In the genomic region with DNA sequence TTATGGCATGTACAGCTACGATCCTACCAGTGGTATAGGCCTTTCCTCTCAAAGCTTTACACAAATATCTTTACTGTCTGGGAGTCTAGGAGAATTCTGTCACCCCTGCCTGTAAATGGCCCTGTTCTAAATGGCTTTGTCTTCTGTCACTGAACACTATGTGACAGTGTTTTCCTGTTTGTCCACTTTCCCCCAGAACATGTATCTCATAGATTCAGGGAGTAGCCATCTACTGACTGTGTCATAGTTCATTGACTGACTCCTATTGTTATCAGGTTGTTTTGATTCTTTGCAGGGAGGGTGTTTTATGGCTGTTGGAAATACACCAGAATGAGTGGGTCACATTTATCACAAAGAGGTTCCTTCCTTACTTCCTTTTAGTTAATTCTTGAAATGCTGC, we compare ENCODE assay signal across 24 mouse cellular contexts. TPM values are rescaled to one million over a fixed set of nuclear protein-coding genes. Genes with fewer than 3 reads are reported as not detected.
DNase-seq lines count a peak whose midpoint lies in the region; ATAC-seq and TF ChIP-seq lines count a peak whose summit lies in the region.
"Had no signal": no experiment of that assay in that cellular context is flagged by ENCODE, and none has a peak within 500 bp of the region (broad histone marks: within the 10 kb centered on the region; RNA-seq: fewer than 3 reads in every experiment).

No protein-coding gene starts in this region.

- H3K27me3 ChIP-seq in heart, embryonic 10.5 days (ENCODE audit: insufficient read depth, poor library complexity, severe bottlenecking): no peaks in the 10 kb centered on the region
- H3K27me3 ChIP-seq in midbrain, embryonic 11.5 days (ENCODE audit: control insufficient read depth, insufficient read depth, low read length): no peaks in the 10 kb centered on the region
- H3K27me3 ChIP-seq in midbrain, embryonic 16.5 days (ENCODE audit: control insufficient read depth, insufficient read depth, low read depth, low read length): no peaks in the 10 kb centered on the region
- H3K27me3 ChIP-seq in stomach, postnatal 0 days (ENCODE audit: control insufficient read depth, insufficient read depth, low read length): no peaks in the 10 kb centered on the region
- H3K27me3 ChIP-seq: embryonic facial prominence, embryonic 12.5 days; embryonic facial prominence, embryonic 15.5 days; heart, embryonic 13.5 days had no signal

- TF ChIP-seq EP300 in stomach, postnatal 0 days (optimal IDR thresholded peaks at IDR 0.05): no peak

- peak; percentile 27 for DNase-seq in heart, embryonic 10.5 days (ENCODE audit: low spot score)
- DNase-seq in heart, postnatal 4 days: no peak
- peak; percentile 72 for DNase-seq in midbrain, embryonic 11.5 days (ENCODE audit: low spot score, missing footprints)
- no peak for DNase-seq in stomach, postnatal 0 days (ENCODE audit: low spot score)
- DNase-seq in urinary bladder, postnatal 25 days (ENCODE audit: low spot score): no peak
- DNase-seq: adrenal gland, adult 8-10 months; adrenal gland, postnatal 25 days; cerebellum, adult 18-20 months; cerebellum, adult 9-10 months; cerebellum, postnatal 14 days; forebrain, postnatal 0 days; gastrocnemius, adult 2 months; gastrocnemius, postnatal 14 days had no signal

- WGBS in heart, embryonic 10.5 days: 76% methylated on average over 1 of the region's 1 CpGs
- WGBS in midbrain, embryonic 11.5 days: 86% methylated on average over 1 of the region's 1 CpGs
- WGBS in midbrain, embryonic 16.5 days: 96% methylated on average over 1 of the region's 1 CpGs
- WGBS in stomach, postnatal 0 days: 80% methylated on average over 1 of the region's 1 CpGs

- no peak overlapping the region for H3K27ac ChIP-seq in heart, embryonic 10.5 days
- no peak overlapping the region for H3K27ac ChIP-seq in midbrain, embryonic 11.5 days (ENCODE audit: low read depth, low read length)
- H3K27ac ChIP-seq in midbrain, embryonic 16.5 days (ENCODE audit: low read length): no peak overlapping the region
- no peak overlapping the region for H3K27ac ChIP-seq in stomach, postnatal 0 days (replicated peaks)
- H3K27ac ChIP-seq: embryonic facial prominence, embryonic 12.5 days; embryonic facial prominence, embryonic 15.5 days; gastrocnemius, adult 2 months; heart, embryonic 13.5 days; hindbrain, embryonic 14.5 days; hindbrain, postnatal 0 days had no signal

- no peak for TF ChIP-seq CTCF in stomach, postnatal 0 days (IDR thresholded peaks at IDR 0.05; ENCODE audit: low read depth)

- no peaks in the 10 kb centered on the region for H3K9me3 ChIP-seq in heart, embryonic 10.5 days
- H3K9me3 ChIP-seq in midbrain, embryonic 11.5 days (ENCODE audit: control insufficient read depth, low read length): no peaks in the 10 kb centered on the region
- no peaks in the 10 kb centered on the region for H3K9me3 ChIP-seq in midbrain, embryonic 16.5 days (replicated peaks; ENCODE audit: control insufficient read depth, low read length, poor library complexity, severe bottlenecking)
- no peaks in the 10 kb centered on the region for H3K9me3 ChIP-seq in stomach, postnatal 0 days (ENCODE audit: control insufficient read depth, low read length)
- H3K9me3 ChIP-seq: embryonic facial prominence, embryonic 12.5 days; embryonic facial prominence, embryonic 15.5 days; heart, embryonic 13.5 days had no signal

- no peak overlapping the region for H3K4me2 ChIP-seq in midbrain, embryonic 11.5 days
- no peak overlapping the region for H3K4me2 ChIP-seq in midbrain, embryonic 16.5 days (ENCODE audit: low read length)
- H3K4me2 ChIP-seq in stomach, postnatal 0 days (replicated peaks; ENCODE audit: low read depth): no peak overlapping the region
- H3K4me2 ChIP-seq: embryonic facial prominence, embryonic 12.5 days; embryonic facial prominence, embryonic 15.5 days; heart, embryonic 13.5 days; hindbrain, embryonic 14.5 days had no signal

- H3K4me1 ChIP-seq in heart, embryonic 10.5 days: 0 out of 2 replicates have a peak, but pooled peaks cover 10% of the 10 kb centered on the region
- no peaks in the 10 kb centered on the region for H3K4me1 ChIP-seq in midbrain, embryonic 11.5 days (ENCODE audit: control insufficient read depth, insufficient read depth, low read length)
- H3K4me1 ChIP-seq in midbrain, embryonic 16.5 days (ENCODE audit: control insufficient read depth, insufficient read depth, low read length): no peaks in the 10 kb centered on the region
- H3K4me1 ChIP-seq in stomach, postnatal 0 days (replicated peaks; ENCODE audit: control insufficient read depth, insufficient read depth): no peaks in the 10 kb centered on the region
- H3K4me1 ChIP-seq: embryonic facial prominence, embryonic 12.5 days; embryonic facial prominence, embryonic 15.5 days had no signal

- no peaks in the 10 kb centered on the region for H3K36me3 ChIP-seq in heart, embryonic 10.5 days
- H3K36me3 ChIP-seq in midbrain, embryonic 11.5 days (ENCODE audit: control insufficient read depth, insufficient read depth, low read length): no peaks in the 10 kb centered on the region
- H3K36me3 ChIP-seq in midbrain, embryonic 16.5 days (ENCODE audit: control insufficient read depth, insufficient read depth, low read length): no peaks in the 10 kb centered on the region
- no peaks in the 10 kb centered on the region for H3K36me3 ChIP-seq in stomach, postnatal 0 days (ENCODE audit: control insufficient read depth, insufficient read depth, low read length)
- H3K36me3 ChIP-seq: embryonic facial prominence, embryonic 12.5 days; embryonic facial prominence, embryonic 15.5 days; heart, embryonic 13.5 days had no signal

- no peak overlapping the region for H3K9ac ChIP-seq in midbrain, embryonic 11.5 days (ENCODE audit: low read length)
- no peak overlapping the region for H3K9ac ChIP-seq in midbrain, embryonic 16.5 days (ENCODE audit: low read depth, low read length)
- no peak overlapping the region for H3K9ac ChIP-seq in stomach, postnatal 0 days (ENCODE audit: low read length)
- H3K9ac ChIP-seq: embryonic facial prominence, embryonic 12.5 days; embryonic facial prominence, embryonic 15.5 days; forebrain, postnatal 0 days; heart, embryonic 13.5 days; hindbrain, embryonic 14.5 days had no signal

- no peak overlapping the region for H3K4me3 ChIP-seq in heart, embryonic 10.5 days
- no peak overlapping the region for H3K4me3 ChIP-seq in midbrain, embryonic 11.5 days (ENCODE audit: low read depth, low read length)
- H3K4me3 ChIP-seq in midbrain, embryonic 16.5 days (ENCODE audit: low read depth, low read length): no peak overlapping the region
- H3K4me3 ChIP-seq in stomach, postnatal 0 days (ENCODE audit: low read depth, low read length): no peak overlapping the region
- H3K4me3 ChIP-seq: embryonic facial prominence, embryonic 12.5 days; embryonic facial prominence, embryonic 15.5 days; gastrocnemius, adult 2 months; heart, embryonic 13.5 days had no signal

- ATAC-seq in midbrain, embryonic 11.5 days (ENCODE audit: low FRiP score): no peak
- ATAC-seq in midbrain, embryonic 16.5 days: no peak
- peak; percentile 71; the same call in 1 of the 2 replicates for ATAC-seq in stomach, postnatal 0 days (ENCODE audit: low FRiP score, low TSS enrichment)
- ATAC-seq: CD4-positive, CD25-positive, alpha-beta regulatory T cell, adult 4 months; forebrain, embryonic 14.5 days; forebrain, postnatal 0 days; hindbrain, postnatal 0 days; inflammation-experienced regulatory T-cells, adult 6 months; intestine, embryonic 16.5 days had no signal

RNA-seq across cellular contexts. Expression of gene Gpr160, which starts 14.2 kb away (rescaled TPM):
- polyA plus RNA-seq in heart, embryonic 10.5 days (2016; fragmentation: Nextera tagmentation; extraction: Ambion mirVana): 0.33 and 0.51 TPM in 2 replicates
- under 1 TPM; 0.60 to 0.63 TPM for total RNA-seq in heart, postnatal 4 days (2021)
- 1.1 TPM in 2 replicates for polyA plus RNA-seq in midbrain, embryonic 11.5 days (2014; fragmentation: Nextera tagmentation; extraction: Ambion mirVana)
- 1.1 and 1.2 TPM in 2 replicates for polyA plus RNA-seq in midbrain, embryonic 16.5 days (2015; fragmentation: Nextera tagmentation; extraction: Ambion mirVana)
- 21.2 and 21.5 TPM in 2 replicates for polyA plus RNA-seq in stomach, postnatal 0 days (2015; fragmentation: Nextera tagmentation; extraction: Ambion mirVana)
- total RNA-seq: MEL had no signal

Comparison
In these comparisons a context has a peak if more than half of its experiments do, and no peak if none do; other contexts are left out.
1. DNase-seq: peak in heart, embryonic 10.5 days (single experiment) and midbrain, embryonic 11.5 days (single experiment); none in heart, postnatal 4 days (single experiment), stomach, postnatal 0 days (single experiment) and urinary bladder, postnatal 25 days (single experiment).
2. RNA of gene Gpr160, which starts 14.2 kb away (polyA plus RNA-seq): 21.2 to 21.5 TPM in stomach, postnatal 0 days; 1.1 to 1.2 TPM in midbrain, embryonic 16.5 days, 1.1 TPM in midbrain, embryonic 11.5 days and 0.33 to 0.51 TPM in heart, embryonic 10.5 days; every median in the first group is over 10 times any median in the second.